Mouse (Mus musculus): ENCODE results near the gene Acmsd.

GRCm38 (mm10) chr1:127783862-127784261 is 54.6 kb downstream of the Acmsd start:
- TF ChIP-seq POLR2A (IDR thresholded peaks at IDR 0.05; ENCODE audit: control insufficient read depth, low read depth, low read length): no peak
- TF ChIP-seq CTCF (IDR thresholded peaks at IDR 0.05; ENCODE audit: control insufficient read depth, insufficient read depth, insufficient replicate concordance, low read depth, low read length): no peak

Measured in testis, adult 2 months (tissue).